Mouse (Mus musculus) liver, adult 2 months (tissue): ENCODE measurements around the gene Snta1. TPM values are rescaled to one million over a fixed set of nuclear protein-coding genes. Genes with fewer than 3 reads are reported as not detected.

Experiments
- DNase-seq: peaks from one replicate; pipeline ENCODE4 v3.0.0-alpha.2; 2011; ENCODE audit warnings: low read depth, low spot score; ENCODE audit errors: extremely low read depth
- H3K27ac ChIP-seq: fragments of 200-500 bp; replicated peaks from 2 replicates; pipeline ENCODE4 v1.5.1; 2012; ENCODE audit warnings: low read depth, mild to moderate bottlenecking, control low read depth, inconsistent platforms, low read length; ENCODE audit not compliant: insufficient read depth
- H3K27me3 ChIP-seq: fragments of 200-500 bp; 2 replicates; pipeline ENCODE4 v1.6.1; 2012; ENCODE audit warnings: mild to moderate bottlenecking, moderate library complexity, low read length, inconsistent platforms; ENCODE audit not compliant: control insufficient read depth, insufficient read depth
- H3K36me3 ChIP-seq: fragments of 200-500 bp; 2 replicates; pipeline ENCODE4 v1.6.1; 2012; ENCODE audit warnings: low read length, inconsistent platforms; ENCODE audit not compliant: control insufficient read depth, insufficient read depth
- H3K4me1 ChIP-seq: fragments of 200-500 bp; 2 replicates; pipeline ENCODE4 v1.6.1; 2011; ENCODE audit warnings: low read length; ENCODE audit not compliant: control insufficient read depth, insufficient read depth
- H3K4me3 ChIP-seq: fragments of 200-500 bp; 2 replicates; pipeline ENCODE4 v1.5.1; 2011; ENCODE audit warnings: low read depth, mild to moderate bottlenecking, control low read depth, low read length, moderate library complexity; ENCODE audit not compliant: insufficient read depth
- H3K79me2 ChIP-seq: fragments of 200-500 bp; 2 replicates; pipeline ENCODE4 v1.6.1; 2012; ENCODE audit warnings: inconsistent platforms, mild to moderate bottlenecking, low read length, moderate library complexity; ENCODE audit not compliant: control insufficient read depth, insufficient read depth
- H3K9ac ChIP-seq: fragments of 200-500 bp; 2 replicates; pipeline ENCODE4 v1.6.1; 2012; ENCODE audit warnings: low read depth, mild to moderate bottlenecking, control low read depth, inconsistent platforms, low read length
- CTCF ChIP-seq: fragments of 200-500 bp; IDR thresholded peaks from 2 replicates; pipeline ENCODE4 v1.5.1; 2011; ENCODE audit warnings: low read depth, low read length, control low read depth
- POLR2A ChIP-seq: fragments of 200-500 bp; IDR thresholded peaks from 2 replicates; pipeline ENCODE4 v1.6.1; 2011; ENCODE audit warnings: low read length, control low read depth; ENCODE audit not compliant: insufficient read depth; ENCODE audit errors: extremely low read depth
- WGBS: fragments of 180-500 bp; shearing (Covaris S2); methylation state at CpG from one replicate; pipeline ENCODE4 v1.1.7; 2018; 5-methylcytosine and 5-hydroxymethylcytosine counted together
- polyA plus RNA-seq: library from polyadenylated mRNA; depleted of rRNA; stranded (reverse); fragments of >200 nt; gene quantifications from 2 replicates; pipeline ENCODE4 v1.2.3, GENCODE M21; 2012; rRNA removed
- total RNA-seq: library from RNA; depleted of rRNA; stranded (reverse); fragments of >200 nt; gene quantifications from 2 replicates; pipeline ENCODE4 v1.2.3, GENCODE M21; 2014; rRNA removed

Gene Snta1
- total and polyA plus RNA-seq, 2 experiments, result 10.3 to 21.4 TPM

DNA sequence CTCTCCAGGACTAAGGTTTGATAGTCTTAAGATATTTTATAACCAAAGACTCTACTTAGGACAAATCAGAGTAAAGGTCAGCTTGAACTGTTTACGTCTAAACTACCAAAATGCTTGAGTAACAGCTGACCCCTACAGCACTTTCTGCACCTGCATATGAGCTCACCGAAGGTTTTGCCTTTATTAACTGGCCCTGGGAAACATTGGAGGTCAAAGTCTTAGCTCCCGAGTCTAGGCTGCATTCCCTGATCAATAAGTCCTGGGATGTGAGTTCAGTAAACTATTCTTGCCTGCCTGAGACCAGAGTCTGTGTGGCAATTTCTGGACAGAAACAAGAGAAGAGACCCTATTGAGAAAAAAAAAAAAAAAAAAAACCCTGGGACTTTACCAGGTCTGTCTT lies 59.7 kb downstream of the Snta1 start:
- peak; percentile 94 for DNase-seq
- no peak overlapping the region for H3K4me3 ChIP-seq
- peaks cover 25% of the 10 kb centered on the region for H3K4me1 ChIP-seq
- no peaks in the 10 kb centered on the region for H3K27me3 ChIP-seq
- 34% methylated on average over 3 of the region's 3 CpGs for WGBS
- peaks cover 44% of the 10 kb centered on the region for H3K36me3 ChIP-seq
- H3K79me2 ChIP-seq, result no peaks in the 10 kb centered on the region; the same call in 1 of the 2 replicates
- H3K27ac ChIP-seq, result peak overlapping the region; percentile 79
- TF ChIP-seq CTCF, result no peak
- TF ChIP-seq POLR2A, result no peak
- H3K9ac ChIP-seq, result no peak overlapping the region

DNA sequence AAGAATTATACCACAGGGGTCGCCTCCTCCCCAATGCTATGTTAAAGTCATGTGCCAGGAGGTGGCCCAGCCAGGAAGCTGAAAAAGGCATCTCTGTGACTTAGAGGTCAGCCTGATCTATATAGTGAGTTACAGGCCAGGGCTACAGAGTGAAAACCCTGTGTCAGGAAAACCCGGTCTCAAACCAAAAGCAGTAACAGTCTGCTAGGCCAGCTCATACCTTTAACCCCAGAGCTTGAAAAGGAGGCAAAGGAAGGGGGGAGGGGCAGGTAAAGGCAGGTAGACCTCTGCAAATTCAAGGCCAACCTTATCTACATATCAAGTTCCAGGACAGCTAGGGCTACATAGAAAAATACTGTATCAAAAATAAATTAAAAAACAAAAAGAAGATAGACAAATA lies 68.5 kb downstream of the Snta1 start:
- DNase-seq, result no peak
- Histone ChIP-seq H3K27me3 (no peaks in the 10 kb centered on the region), H3K27ac (no peak overlapping the region), H3K36me3 (peaks cover 47% of the 10 kb centered on the region), H3K4me3 (no peak overlapping the region), H3K9ac (no peak overlapping the region), H3K4me1 (peaks cover 5% of the 10 kb centered on the region), H3K79me2 (no peaks in the 10 kb centered on the region)
- WGBS, result 80% methylated on average over 2 of the region's 2 CpGs
- TF ChIP-seq CTCF (no peak), POLR2A (no peak)

DNA sequence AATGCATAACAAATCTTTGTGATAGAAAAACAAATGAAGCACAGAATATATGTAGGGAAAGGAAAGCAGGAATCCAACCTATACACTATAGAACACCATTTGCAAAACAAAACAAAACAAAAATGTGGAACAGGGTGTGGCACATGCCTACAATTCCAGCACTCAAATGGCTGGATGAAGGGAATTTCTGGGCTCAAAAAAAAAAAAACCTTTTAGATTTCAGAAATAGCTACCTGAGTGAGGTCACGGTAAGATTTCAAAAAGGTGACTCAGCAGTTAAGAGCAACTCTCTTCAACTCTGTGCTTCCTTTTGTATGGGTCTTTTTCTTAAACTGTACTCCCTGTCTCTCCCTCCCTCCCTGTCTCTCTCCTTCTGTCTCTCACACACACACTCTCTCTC lies 69.7 kb downstream of the Snta1 start:
- H3K36me3 ChIP-seq, result peaks cover 46% of the 10 kb centered on the region
- H3K4me3 ChIP-seq, result no peak overlapping the region
- no peaks in the 10 kb centered on the region for H3K4me1 ChIP-seq
- no peak overlapping the region for H3K9ac ChIP-seq
- DNase-seq, result no peak
- WGBS, result 47% methylated on average over 1 of the region's 1 CpGs
- no peak for TF ChIP-seq CTCF
- no peak for TF ChIP-seq POLR2A
- no peaks in the 10 kb centered on the region for H3K79me2 ChIP-seq
- no peak overlapping the region for H3K27ac ChIP-seq
- H3K27me3 ChIP-seq, result no peaks in the 10 kb centered on the region

GRCm38 (mm10) chr2:154335572-154335971 lies 72.3 kb downstream of the Snta1 start:
- Histone ChIP-seq H3K36me3 (peaks cover 24% of the 10 kb centered on the region), H3K27me3 (no peaks in the 10 kb centered on the region), H3K9ac (no peak overlapping the region), H3K79me2 (no peaks in the 10 kb centered on the region), H3K4me1 (no peaks in the 10 kb centered on the region), H3K4me3 (no peak overlapping the region), H3K27ac (no peak overlapping the region)
- TF ChIP-seq POLR2A (no peak), CTCF (no peak)
- WGBS, result 92% methylated on average over 4 of the region's 4 CpGs
- DNase-seq, result no peak

- Histone ChIP-seq H3K9ac (no peak overlapping the region), H3K27ac (no peak overlapping the region), H3K4me3 (no peak overlapping the region), H3K27me3 (no peaks in the 10 kb centered on the region), H3K79me2 (no peaks in the 10 kb centered on the region), H3K36me3 (no peaks in the 10 kb centered on the region), H3K4me1 (no peaks in the 10 kb centered on the region)
- TF ChIP-seq CTCF (no peak), POLR2A (no peak)
- no peak for DNase-seq
- WGBS, result 81% methylated on average over 3 of the region's 3 CpGs
These were observed 81.0 kb downstream of the Snta1 start for GRCm38 (mm10) chr2:154326852-154327251.

Other genes starting within 250 kb of the Snta1 start
- not detected in 2 replicates for gene Bpifa5, start 245.5 kb downstream of the Snta1 start, total RNA-seq
- not detected in 2 replicates for gene Bpifa5, start 245.5 kb downstream of the Snta1 start, polyA plus RNA-seq
- gene Bpifb1, start 217.3 kb downstream of the Snta1 start, total RNA-seq, result not detected in 2 replicates
- gene Bpifb1, start 217.3 kb downstream of the Snta1 start, polyA plus RNA-seq, result not detected in 2 replicates
- not detected in 2 replicates for gene Bpifb5, start 184.4 kb downstream of the Snta1 start, total RNA-seq
- not detected in 2 replicates for gene Bpifb5, start 184.4 kb downstream of the Snta1 start, polyA plus RNA-seq
- not detected in 2 replicates for gene Bpifb9a, start 150.2 kb downstream of the Snta1 start, total RNA-seq
- gene Bpifb9a, start 150.2 kb downstream of the Snta1 start, polyA plus RNA-seq, result not detected in 2 replicates
- not detected in 2 replicates for gene Bpifb9b, start 100.9 kb downstream of the Snta1 start, total RNA-seq
- not detected in 2 replicates for gene Bpifb9b, start 100.9 kb downstream of the Snta1 start, polyA plus RNA-seq
- 21.8 and 28.8 TPM in 2 replicates for gene Cdk5rap1, start 35.1 kb downstream of the Snta1 start, total RNA-seq
- gene Cdk5rap1, start 35.1 kb downstream of the Snta1 start, polyA plus RNA-seq, result 10.5 and 11.0 TPM in 2 replicates
- gene Cbfa2t2, start 28.4 kb upstream of the Snta1 start, total RNA-seq, result 7.3 and 10.3 TPM in 2 replicates
- 4.3 and 4.6 TPM in 2 replicates for gene Cbfa2t2, start 28.4 kb upstream of the Snta1 start, polyA plus RNA-seq
- gene 1700003F12Rik, start 139.0 kb upstream of the Snta1 start, total RNA-seq, result not detected in 2 replicates
- gene 1700003F12Rik, start 139.0 kb upstream of the Snta1 start, polyA plus RNA-seq, result 0.54 TPM in 2 replicates
- 0.09 and 0.13 TPM in 2 replicates for gene Actl10, start 143.7 kb upstream of the Snta1 start, total RNA-seq
- not detected in 2 replicates for gene Actl10, start 143.7 kb upstream of the Snta1 start, polyA plus RNA-seq
- gene Necab3, start 150.8 kb upstream of the Snta1 start, total RNA-seq, result 0.09 and 0.13 TPM in 2 replicates
- 0.09 TPM in 1 of 2 replicates, not detected in the other for gene Necab3, start 150.8 kb upstream of the Snta1 start, polyA plus RNA-seq
- gene E2f1, start 161.8 kb upstream of the Snta1 start, total RNA-seq, result 1.1 and 2.3 TPM in 2 replicates
- 2.4 and 3.8 TPM in 2 replicates for gene E2f1, start 161.8 kb upstream of the Snta1 start, polyA plus RNA-seq
- 39.9 and 51.1 TPM in 2 replicates for gene Pxmp4, start 195.6 kb upstream of the Snta1 start, total RNA-seq
- gene Pxmp4, start 195.6 kb upstream of the Snta1 start, polyA plus RNA-seq, result 127 and 134 TPM in 2 replicates
- 0.18 and 1.0 TPM in 2 replicates for gene Zfp341, start 205.2 kb upstream of the Snta1 start, total RNA-seq
- 3.2 TPM in 2 replicates for gene Zfp341, start 205.2 kb upstream of the Snta1 start, polyA plus RNA-seq
- gene 4930519P11Rik, start 205.3 kb upstream of the Snta1 start, total RNA-seq, result not detected in 2 replicates
- gene 4930519P11Rik, start 205.3 kb upstream of the Snta1 start, polyA plus RNA-seq, result 0.37 TPM in 1 of 2 replicates, not detected in the other
- 54.4 and 57.7 TPM in 2 replicates for gene Chmp4b, start 243.6 kb upstream of the Snta1 start, total RNA-seq
- gene Chmp4b, start 243.6 kb upstream of the Snta1 start, polyA plus RNA-seq, result 37.6 and 37.8 TPM in 2 replicates